Mouse (Mus musculus): ENCODE measurements around the gene Tmem215. TPM values are rescaled to one million over a fixed set of nuclear protein-coding genes. Genes with fewer than 3 reads are reported as not detected.

Tmem215 gene
- total RNA-seq, 2 experiments from 2014 or later: not detected

Other genes starting within 250 kb of the Tmem215 start
- 11.3 and 14.2 TPM in 2 replicates for gene Ddx58, start 232.4 kb upstream of the Tmem215 start, total RNA-seq (2014; fragmentation: Nextera tagmentation)
- 18.9 and 20.2 TPM in 2 replicates for gene Ddx58, start 232.4 kb upstream of the Tmem215 start, total RNA-seq (2017)
- gene Smim27, start 202.6 kb upstream of the Tmem215 start, total RNA-seq (2014; fragmentation: Nextera tagmentation): 7.4 and 26.3 TPM in 2 replicates
- 6.0 and 6.9 TPM in 2 replicates for gene Smim27, start 202.6 kb upstream of the Tmem215 start, total RNA-seq (2017)
- 27.1 and 41.9 TPM in 2 replicates for gene Topors, start 202.3 kb upstream of the Tmem215 start, total RNA-seq (2014; fragmentation: Nextera tagmentation)
- gene Topors, start 202.3 kb upstream of the Tmem215 start, total RNA-seq (2017): 88.1 and 96.6 TPM in 2 replicates
- 164 and 196 TPM in 2 replicates for gene Ndufb6, start 192.8 kb upstream of the Tmem215 start, total RNA-seq (2014; fragmentation: Nextera tagmentation)
- gene Ndufb6, start 192.8 kb upstream of the Tmem215 start, total RNA-seq (2017): 67.9 and 81.9 TPM in 2 replicates
- gene Aptx, start 231.0 kb downstream of the Tmem215 start, total RNA-seq (2014; fragmentation: Nextera tagmentation): 9.3 and 15.6 TPM in 2 replicates
- gene Aptx, start 231.0 kb downstream of the Tmem215 start, total RNA-seq (2017): 14.5 and 16.2 TPM in 2 replicates
- 141 and 157 TPM in 2 replicates for gene Dnaja1, start 250.0 kb downstream of the Tmem215 start, total RNA-seq (2014; fragmentation: Nextera tagmentation)
- gene Dnaja1, start 250.0 kb downstream of the Tmem215 start, total RNA-seq (2017): 570 and 579 TPM in 2 replicates

Data from megakaryocyte-erythroid progenitor cell, adult 5-6 weeks (primary cell).